Mouse (Mus musculus): ENCODE measurements around the gene Smarca2. TPM values are rescaled to one million over a fixed set of nuclear protein-coding genes. Genes with fewer than 3 reads are reported as not detected.

The Smarca2 gene
- polyA plus RNA-seq, 1 experiment from 2014 or later = 53.4 TPM

- Histone ChIP-seq H3K4me1 (ENCODE audit: control insufficient read depth, insufficient read depth, low read length) (no peaks in the 10 kb centered on the region), H3K9ac (replicated peaks; ENCODE audit: low read length) (no peak overlapping the region), H3K27me3 (ENCODE audit: control insufficient read depth, insufficient read depth, low read length) (no peaks in the 10 kb centered on the region), H3K27ac (replicated peaks; ENCODE audit: low read depth, low read length) (no peak overlapping the region), H3K4me2 (ENCODE audit: low read depth, low read length) (no peak overlapping the region), H3K36me3 (replicated peaks; ENCODE audit: control insufficient read depth, insufficient read depth, low read depth, low read length) (no peaks in the 10 kb centered on the region), H3K4me3 (ENCODE audit: low read depth, low read length) (no peak overlapping the region), H3K9me3 (replicated peaks; ENCODE audit: control insufficient read depth, low read length) (no peaks in the 10 kb centered on the region)
- DNase-seq (ENCODE audit: low spot score) = no peak
- no peak for ATAC-seq (replicated peaks; ENCODE audit: insufficient number of reproducible peaks, low FRiP score, low TSS enrichment, low read depth)
- WGBS = 42% methylated on average over 5 of the region's 5 CpGs
Measured at GRCm38 (mm10) chr19:26706910-26707309, 102.1 kb downstream of the Smarca2 start.

GRCm38 (mm10) chr19:26709095-26709494, 104.2 kb downstream of the Smarca2 start:
- WGBS = 37% methylated on average over 12 of the region's 12 CpGs
- no peak overlapping the region for H3K4me3 ChIP-seq (ENCODE audit: low read depth, low read length)
- ATAC-seq (replicated peaks; ENCODE audit: insufficient number of reproducible peaks, low FRiP score, low TSS enrichment, low read depth) = no peak

GRCm38 (mm10) chr19:26711268-26711667, 106.4 kb downstream of the Smarca2 start:
- peak; percentile 65 for DNase-seq (ENCODE audit: low spot score)
- H3K36me3 ChIP-seq (replicated peaks; ENCODE audit: control insufficient read depth, insufficient read depth, low read depth, low read length) = no peaks in the 10 kb centered on the region
- no peak overlapping the region for H3K4me2 ChIP-seq (ENCODE audit: low read depth, low read length)
- WGBS = 16% methylated on average over 2 of the region's 2 CpGs
- no peaks in the 10 kb centered on the region for H3K4me1 ChIP-seq (ENCODE audit: control insufficient read depth, insufficient read depth, low read length)
- no peak for ATAC-seq (replicated peaks; ENCODE audit: insufficient number of reproducible peaks, low FRiP score, low TSS enrichment, low read depth)
- H3K27me3 ChIP-seq (ENCODE audit: control insufficient read depth, insufficient read depth, low read length) = no peaks in the 10 kb centered on the region
- H3K27ac ChIP-seq (replicated peaks; ENCODE audit: low read depth, low read length) = no peak overlapping the region
- no peak overlapping the region for H3K4me3 ChIP-seq (ENCODE audit: low read depth, low read length)
- no peak overlapping the region for H3K9ac ChIP-seq (replicated peaks; ENCODE audit: low read length)
- no peaks in the 10 kb centered on the region for H3K9me3 ChIP-seq (replicated peaks; ENCODE audit: control insufficient read depth, low read length)

More at GRCm38 (mm10) chr19:26709095-26709494, 104.2 kb downstream of the Smarca2 start:
- H3K4me2 ChIP-seq (ENCODE audit: low read depth, low read length) = no peak overlapping the region
- no peaks in the 10 kb centered on the region for H3K36me3 ChIP-seq (replicated peaks; ENCODE audit: control insufficient read depth, insufficient read depth, low read depth, low read length)
- H3K27ac ChIP-seq (replicated peaks; ENCODE audit: low read depth, low read length) = no peak overlapping the region
- DNase-seq (ENCODE audit: low spot score) = peak; percentile 35
- no peaks in the 10 kb centered on the region for H3K9me3 ChIP-seq (replicated peaks; ENCODE audit: control insufficient read depth, low read length)
- no peak overlapping the region for H3K9ac ChIP-seq (replicated peaks; ENCODE audit: low read length)
- no peaks in the 10 kb centered on the region for H3K4me1 ChIP-seq (ENCODE audit: control insufficient read depth, insufficient read depth, low read length)
- H3K27me3 ChIP-seq (ENCODE audit: control insufficient read depth, insufficient read depth, low read length) = no peaks in the 10 kb centered on the region

GRCm38 (mm10) chr19:26716217-26716616, 111.4 kb downstream of the Smarca2 start:
- H3K4me1 ChIP-seq (ENCODE audit: control insufficient read depth, insufficient read depth, low read length) = no peaks in the 10 kb centered on the region
- H3K9ac ChIP-seq (replicated peaks; ENCODE audit: low read length) = no peak overlapping the region
- no peak for DNase-seq (ENCODE audit: low spot score)
- no peak for ATAC-seq (replicated peaks; ENCODE audit: insufficient number of reproducible peaks, low FRiP score, low TSS enrichment, low read depth)
- WGBS = 78% methylated on average over 9 of the region's 9 CpGs
- no peak overlapping the region for H3K4me2 ChIP-seq (ENCODE audit: low read depth, low read length)
- no peaks in the 10 kb centered on the region for H3K9me3 ChIP-seq (replicated peaks; ENCODE audit: control insufficient read depth, low read length)
- H3K27ac ChIP-seq (replicated peaks; ENCODE audit: low read depth, low read length) = no peak overlapping the region
- H3K27me3 ChIP-seq (ENCODE audit: control insufficient read depth, insufficient read depth, low read length) = no peaks in the 10 kb centered on the region
- no peaks in the 10 kb centered on the region for H3K36me3 ChIP-seq (replicated peaks; ENCODE audit: control insufficient read depth, insufficient read depth, low read depth, low read length)
- H3K4me3 ChIP-seq (ENCODE audit: low read depth, low read length) = no peak overlapping the region

GRCm38 (mm10) chr19:26718221-26718620, 113.4 kb downstream of the Smarca2 start:
- WGBS = 34% methylated on average over 6 of the region's 6 CpGs
- ATAC-seq (replicated peaks; ENCODE audit: insufficient number of reproducible peaks, low FRiP score, low TSS enrichment, low read depth) = no peak
- Histone ChIP-seq H3K9ac (replicated peaks; ENCODE audit: low read length) (no peak overlapping the region), H3K36me3 (replicated peaks; ENCODE audit: control insufficient read depth, insufficient read depth, low read depth, low read length) (no peaks in the 10 kb centered on the region), H3K4me2 (ENCODE audit: low read depth, low read length) (no peak overlapping the region), H3K4me1 (ENCODE audit: control insufficient read depth, insufficient read depth, low read length) (no peaks in the 10 kb centered on the region), H3K4me3 (ENCODE audit: low read depth, low read length) (no peak overlapping the region), H3K9me3 (replicated peaks; ENCODE audit: control insufficient read depth, low read length) (no peaks in the 10 kb centered on the region), H3K27ac (replicated peaks; ENCODE audit: low read depth, low read length) (no peak overlapping the region), H3K27me3 (ENCODE audit: control insufficient read depth, insufficient read depth, low read length) (no peaks in the 10 kb centered on the region)
- DNase-seq (ENCODE audit: low spot score) = peak; percentile 64

- ATAC-seq (replicated peaks; ENCODE audit: insufficient number of reproducible peaks, low FRiP score, low TSS enrichment, low read depth) (no peak), DNase-seq (ENCODE audit: low spot score) (no peak)
- Histone ChIP-seq H3K4me1 (ENCODE audit: control insufficient read depth, insufficient read depth, low read length) (no peaks in the 10 kb centered on the region), H3K4me2 (ENCODE audit: low read depth, low read length) (no peak overlapping the region), H3K27me3 (ENCODE audit: control insufficient read depth, insufficient read depth, low read length) (no peaks in the 10 kb centered on the region), H3K4me3 (ENCODE audit: low read depth, low read length) (no peak overlapping the region), H3K9me3 (replicated peaks; ENCODE audit: control insufficient read depth, low read length) (no peaks in the 10 kb centered on the region), H3K9ac (replicated peaks; ENCODE audit: low read length) (no peak overlapping the region), H3K36me3 (replicated peaks; ENCODE audit: control insufficient read depth, insufficient read depth, low read depth, low read length) (no peaks in the 10 kb centered on the region), H3K27ac (replicated peaks; ENCODE audit: low read depth, low read length) (no peak overlapping the region)
- WGBS = 89% methylated on average over 7 of the region's 7 CpGs
Measured at GRCm38 (mm10) chr19:26719161-26719560, 114.3 kb downstream of the Smarca2 start.

GRCm38 (mm10) chr19:26721741-26722140, 116.9 kb downstream of the Smarca2 start:
- WGBS = 81% methylated on average over 6 of the region's 6 CpGs
- no peak for DNase-seq (ENCODE audit: low spot score)
- Histone ChIP-seq H3K4me3 (ENCODE audit: low read depth, low read length) (no peak overlapping the region), H3K9me3 (replicated peaks; ENCODE audit: control insufficient read depth, low read length) (no peaks in the 10 kb centered on the region), H3K27me3 (ENCODE audit: control insufficient read depth, insufficient read depth, low read length) (no peaks in the 10 kb centered on the region), H3K36me3 (replicated peaks; ENCODE audit: control insufficient read depth, insufficient read depth, low read depth, low read length) (no peaks in the 10 kb centered on the region), H3K4me2 (ENCODE audit: low read depth, low read length) (no peak overlapping the region), H3K4me1 (ENCODE audit: control insufficient read depth, insufficient read depth, low read length) (no peaks in the 10 kb centered on the region), H3K9ac (replicated peaks; ENCODE audit: low read length) (no peak overlapping the region), H3K27ac (replicated peaks; ENCODE audit: low read depth, low read length) (no peak overlapping the region)
- ATAC-seq (replicated peaks; ENCODE audit: insufficient number of reproducible peaks, low FRiP score, low TSS enrichment, low read depth) = no peak

- Histone ChIP-seq H3K9ac (replicated peaks; ENCODE audit: low read length) (no peak overlapping the region), H3K27ac (replicated peaks; ENCODE audit: low read depth, low read length) (no peak overlapping the region), H3K4me1 (ENCODE audit: control insufficient read depth, insufficient read depth, low read length) (no peaks in the 10 kb centered on the region; the same call in 1 of the 2 replicates), H3K27me3 (ENCODE audit: control insufficient read depth, insufficient read depth, low read length) (no peaks in the 10 kb centered on the region), H3K4me3 (ENCODE audit: low read depth, low read length) (no peak overlapping the region), H3K36me3 (replicated peaks; ENCODE audit: control insufficient read depth, insufficient read depth, low read depth, low read length) (no peaks in the 10 kb centered on the region), H3K4me2 (ENCODE audit: low read depth, low read length) (no peak overlapping the region), H3K9me3 (replicated peaks; ENCODE audit: control insufficient read depth, low read length) (no peaks in the 10 kb centered on the region)
- ATAC-seq (replicated peaks; ENCODE audit: insufficient number of reproducible peaks, low FRiP score, low TSS enrichment, low read depth) (no peak), DNase-seq (ENCODE audit: low spot score) (no peak)
- WGBS = 87% methylated on average over 11 of the region's 11 CpGs
Measured at GRCm38 (mm10) chr19:26723899-26724298, 119.0 kb downstream of the Smarca2 start.
